Mouse (Mus musculus) intestine, postnatal 0 days (tissue): ENCODE data around the gene Snx21. TPM values are rescaled to one million over a fixed set of nuclear protein-coding genes. Genes with fewer than 3 reads are reported as not detected.

Experiments
- ATAC-seq: fragments of 200-750 bp; cut with Nextera tagmentation; 2 replicates; pipeline ENCODE4 v1.8.0; 2017; ENCODE audit warnings: mild to moderate bottlenecking, moderate TSS enrichment, moderate library complexity
- H3K27ac ChIP-seq: fragments of 300-500 bp; sonication (generic); 2 replicates; pipeline ENCODE4 v1.5.1; 2014; ENCODE audit warnings: mild to moderate bottlenecking, low read depth, low read length, moderate library complexity
- H3K27me3 ChIP-seq: fragments of 300-500 bp; sonication (generic); replicated peaks from 2 replicates; pipeline ENCODE4 v1.6.1; 2014; ENCODE audit warnings: low read length, mixed read lengths; ENCODE audit not compliant: control insufficient read depth, insufficient read depth
- H3K36me3 ChIP-seq: fragments of 300-500 bp; sonication (generic); 2 replicates; pipeline ENCODE4 v1.6.1; 2014; ENCODE audit warnings: mild to moderate bottlenecking, moderate library complexity; ENCODE audit not compliant: control insufficient read depth, insufficient read depth
- H3K4me1 ChIP-seq: fragments of 300-500 bp; sonication (generic); replicated peaks from 2 replicates; pipeline ENCODE4 v1.6.1; 2014; ENCODE audit warnings: antibody characterized with exemption, low read length, mixed read lengths; ENCODE audit not compliant: control insufficient read depth, insufficient read depth
- H3K4me2 ChIP-seq: fragments of 300-500 bp; sonication (generic); replicated peaks from 2 replicates; pipeline ENCODE4 v1.6.1; 2014; ENCODE audit warnings: low read depth, mild to moderate bottlenecking, moderate library complexity
- H3K4me3 ChIP-seq: fragments of 300-500 bp; sonication (generic); 2 replicates; pipeline ENCODE4 v1.5.1; 2014; ENCODE audit warnings: low read depth, low read length
- H3K9ac ChIP-seq: fragments of 300-500 bp; sonication (generic); 2 replicates; pipeline ENCODE4 v1.6.1; 2014; ENCODE audit warnings: mild to moderate bottlenecking, low read depth, low read length
- H3K9me3 ChIP-seq: fragments of 300-500 bp; sonication (generic); 2 replicates; pipeline ENCODE4 v1.6.1; 2016; ENCODE audit warnings: mixed run types; ENCODE audit not compliant: control insufficient read depth
- CTCF ChIP-seq: sonication (generic); IDR thresholded peaks from 2 replicates; pipeline ENCODE4 v1.5.1; 2016; ENCODE audit warnings: low read depth, mild to moderate bottlenecking, control low read depth, antibody characterized with exemption, moderate library complexity
- WGBS: fragments of 180-500 bp; shearing (Covaris S2); extraction: QIAGEN DNeasy Blood & Tissue Kit; methylation state at CpG from one replicate; pipeline ENCODE4 v1.1.7; 2014; 5-methylcytosine and 5-hydroxymethylcytosine counted together
- polyA plus RNA-seq: library from polyadenylated mRNA; unstranded; fragments of >200 nt; fragmentation: Nextera tagmentation; extraction: Ambion mirVana; gene quantifications from 2 replicates; pipeline ENCODE4 v1.2.1, GENCODE M21; 2015

Snx21 gene
- polyA plus RNA-seq, 1 experiment from 2014 or later, result 12.5 TPM

DNA sequence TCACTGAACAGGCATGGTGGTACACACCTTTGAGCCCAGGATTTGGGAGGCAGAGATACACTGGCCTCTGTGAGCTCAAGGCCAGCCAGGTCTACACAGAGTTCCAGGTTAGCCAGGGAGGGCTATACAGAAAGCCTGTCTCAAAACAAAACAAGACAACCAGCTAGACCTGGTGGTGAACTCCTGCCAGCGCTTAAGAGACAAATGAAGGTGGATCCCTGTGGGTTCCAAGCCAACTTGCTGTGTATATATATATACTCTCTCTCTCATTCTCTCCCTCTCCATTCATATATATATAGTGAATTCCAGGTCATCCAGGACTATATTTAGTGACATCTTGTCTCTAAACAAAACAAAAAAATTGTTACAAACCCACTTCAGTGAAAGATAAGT lies 18.3 kb downstream of the Snx21 start:
- Histone ChIP-seq H3K27ac (peak overlapping the region; percentile 85), H3K4me3 (peak overlapping the region; percentile 80), H3K27me3 (no peaks in the 10 kb centered on the region), H3K4me1 (no peaks in the 10 kb centered on the region), H3K9me3 (no peaks in the 10 kb centered on the region), H3K9ac (peak overlapping the region; percentile 74), H3K36me3 (peaks cover 32% of the 10 kb centered on the region), H3K4me2 (peak overlapping the region; percentile 87)
- ATAC-seq, result no peak
- no peak for TF ChIP-seq CTCF
- WGBS, result 43% methylated on average over 1 of the region's 1 CpGs

- H3K9ac ChIP-seq, result peak within 1 kb of the TSS; percentile 74
- WGBS, result under 1% methylated on average over 47 of the region's 47 CpGs
- no peaks in the 10 kb centered on the region for H3K9me3 ChIP-seq
- peak; percentile 95 for ATAC-seq
- H3K36me3 ChIP-seq, result peaks cover 32% of the 10 kb centered on the region
- H3K4me2 ChIP-seq, result peak within 1 kb of the TSS; percentile 87
- peak; percentile 17; the same call in 1 of the 2 replicates for TF ChIP-seq CTCF
- H3K27ac ChIP-seq, result peak within 1 kb of the TSS; percentile 85
- peak within 1 kb of the TSS; percentile 80 for H3K4me3 ChIP-seq
- H3K4me1 ChIP-seq, result no peaks in the 10 kb centered on the region
- H3K27me3 ChIP-seq, result no peaks in the 10 kb centered on the region
Observed at GRCm38 (mm10) chr2:164804533-164805331, 19.1 kb downstream of the Snx21 start, which contains the start of the genes Acot8 and Zswim3. Acot8 (minus strand) TSS chr2:164804882. Zswim3 (plus strand) TSS chr2:164805098.

DNA sequence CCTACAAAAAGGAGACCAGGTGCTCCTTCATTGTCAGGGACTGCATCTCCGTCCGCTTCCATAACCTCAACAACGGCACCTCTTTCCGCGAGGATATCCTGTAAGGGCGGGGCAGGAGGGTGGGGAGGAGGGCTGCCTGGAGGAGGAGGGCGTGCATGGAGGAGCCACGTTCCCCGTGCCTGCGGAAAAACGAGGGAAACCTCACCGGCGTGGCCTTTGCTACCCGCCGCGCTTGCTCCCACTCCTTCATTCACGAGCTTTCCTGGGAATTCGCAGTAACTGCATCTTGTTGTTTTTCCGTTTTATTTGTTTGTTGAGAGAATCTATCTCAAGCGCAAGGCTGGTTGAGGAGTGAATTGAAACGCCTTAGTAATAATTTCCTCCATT lies 19.7 kb downstream of the Snx21 start:
- peak; percentile 63 for ATAC-seq
- H3K36me3 ChIP-seq, result peaks cover 26% of the 10 kb centered on the region
- H3K9me3 ChIP-seq, result no peaks in the 10 kb centered on the region
- H3K4me1 ChIP-seq, result no peaks in the 10 kb centered on the region
- no peaks in the 10 kb centered on the region for H3K27me3 ChIP-seq
- WGBS, result under 1% methylated on average over 21 of the region's 21 CpGs
- peak overlapping the region; percentile 85 for H3K27ac ChIP-seq
- peak overlapping the region; percentile 80 for H3K4me3 ChIP-seq
- H3K4me2 ChIP-seq, result peak overlapping the region; percentile 87
- 0 out of 2 replicates have a peak, but pooled peaks have one; percentile 2 for TF ChIP-seq CTCF
- peak overlapping the region; percentile 71 for H3K9ac ChIP-seq

DNA sequence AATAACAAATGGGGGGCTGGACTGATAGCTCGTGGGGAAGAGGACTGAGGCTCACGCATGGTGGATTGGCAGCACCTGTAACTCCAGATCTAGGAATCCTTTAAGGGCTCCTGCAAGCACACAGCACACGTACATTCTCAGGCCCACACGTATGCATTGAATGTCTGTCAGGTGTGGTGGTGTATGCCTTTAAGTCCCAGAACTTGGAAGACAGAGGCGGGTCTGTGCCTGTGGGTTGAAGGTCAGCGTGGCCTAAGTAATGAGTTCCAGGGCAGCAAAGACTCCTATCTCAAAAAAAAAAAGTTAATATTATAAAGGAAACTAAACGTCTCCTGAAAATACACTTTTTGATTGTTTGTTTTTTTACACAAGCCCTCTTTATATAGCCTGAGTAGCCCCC lies 21.0 kb downstream of the Snx21 start:
- 0 out of 2 replicates have a peak overlapping the region, but pooled peaks have one; percentile 80 for H3K4me3 ChIP-seq
- H3K27me3 ChIP-seq, result no peaks in the 10 kb centered on the region
- H3K36me3 ChIP-seq, result peaks cover 22% of the 10 kb centered on the region
- TF ChIP-seq CTCF, result no peak
- 33% methylated on average over 7 of the region's 7 CpGs for WGBS
- ATAC-seq, result no peak
- H3K4me2 ChIP-seq, result peak overlapping the region; percentile 87
- H3K4me1 ChIP-seq, result no peaks in the 10 kb centered on the region
- no peaks in the 10 kb centered on the region for H3K9me3 ChIP-seq
- peak overlapping the region; percentile 50 for H3K27ac ChIP-seq
- H3K9ac ChIP-seq, result no peak overlapping the region; the same call in 1 of the 2 replicates

DNA sequence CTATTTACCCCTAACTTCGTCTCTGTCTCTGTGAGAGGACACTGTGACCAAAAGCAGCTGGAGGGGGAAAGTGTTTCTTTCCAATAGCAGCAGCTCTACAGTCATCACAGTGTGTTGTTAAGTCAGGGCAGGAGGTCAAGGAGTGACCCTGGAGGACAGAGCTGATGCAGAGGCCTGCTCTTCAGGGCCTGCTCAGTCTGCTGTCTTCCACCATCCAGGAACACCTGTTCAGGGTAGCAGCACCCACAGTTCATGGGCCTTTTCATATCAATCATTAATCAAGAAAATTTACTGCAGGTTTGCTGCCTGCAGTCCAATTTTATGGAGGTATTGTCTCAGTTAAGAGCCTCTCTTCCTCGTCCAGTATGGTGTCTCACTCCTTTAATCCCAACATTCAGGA lies 27.9 kb downstream of the Snx21 start:
- no peaks in the 10 kb centered on the region for H3K9me3 ChIP-seq
- peak; percentile 62 for ATAC-seq
- no peaks in the 10 kb centered on the region; the same call in 1 of the 2 replicates for H3K4me1 ChIP-seq
- H3K4me2 ChIP-seq, result no peak overlapping the region
- no peak overlapping the region for H3K4me3 ChIP-seq
- no peaks in the 10 kb centered on the region for H3K27me3 ChIP-seq
- H3K9ac ChIP-seq, result no peak overlapping the region
- WGBS, result 34% methylated on average over 2 of the region's 2 CpGs
- peak overlapping the region; percentile 8; the same call in 1 of the 2 replicates for H3K27ac ChIP-seq
- TF ChIP-seq CTCF, result no peak
- H3K36me3 ChIP-seq, result peaks cover 13% of the 10 kb centered on the region; the same call in 1 of the 2 replicates

DNA sequence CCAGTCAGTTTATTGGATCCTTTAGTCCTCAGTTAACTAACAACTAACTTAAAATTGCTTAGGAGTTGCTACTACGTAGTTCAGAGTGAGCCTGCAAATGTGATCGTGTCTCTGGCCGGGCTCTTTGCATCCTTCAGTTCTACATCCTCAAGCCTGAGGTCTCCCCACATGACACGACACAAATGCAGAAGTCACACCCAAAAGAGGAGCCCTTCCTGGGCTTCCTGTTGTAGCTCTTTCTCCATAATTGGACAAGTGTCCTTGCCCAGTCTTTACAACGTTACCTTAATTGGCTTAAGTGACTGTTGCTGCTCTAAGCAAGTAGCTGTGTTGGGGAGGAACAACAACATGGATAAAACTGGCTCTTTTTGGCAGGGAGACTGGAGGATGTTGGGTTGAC lies 29.7 kb downstream of the Snx21 start:
- Histone ChIP-seq H3K4me1 (no peaks in the 10 kb centered on the region; the same call in 1 of the 2 replicates), H3K9me3 (no peaks in the 10 kb centered on the region), H3K27me3 (no peaks in the 10 kb centered on the region), H3K4me2 (no peak overlapping the region), H3K9ac (no peak overlapping the region), H3K27ac (no peak overlapping the region), H3K4me3 (no peak overlapping the region), H3K36me3 (peaks cover 10% of the 10 kb centered on the region)
- 86% methylated on average over 5 of the region's 5 CpGs for WGBS
- no peak for ATAC-seq
- TF ChIP-seq CTCF, result no peak
